Mouse (Mus musculus) forebrain, embryonic 15.5 days (tissue): Measurements from ENCODE around the gene Parp1. TPM values are rescaled to one million over a fixed set of nuclear protein-coding genes. Genes with fewer than 3 reads are reported as not detected.

Experiments used
- ATAC-seq: fragments of 200-750 bp; cut with Nextera tagmentation; replicated peaks from 2 replicates; pipeline ENCODE4 v1.8.0; 2017; ENCODE audit warnings: mild to moderate bottlenecking, moderate TSS enrichment, moderate library complexity
- H3K27ac ChIP-seq: fragments of 300-500 bp; sonication (generic); replicated peaks from 2 replicates; pipeline ENCODE4 v1.5.1; 2015; ENCODE audit warnings: mild to moderate bottlenecking, inconsistent platforms
- H3K27me3 ChIP-seq: fragments of 300-500 bp; sonication (generic); 2 replicates; pipeline ENCODE4 v1.6.1; 2015; ENCODE audit warnings: inconsistent platforms
- H3K36me3 ChIP-seq: fragments of 300-500 bp; sonication (generic); 2 replicates; pipeline ENCODE4 v1.6.1; 2015; ENCODE audit warnings: mild to moderate bottlenecking, inconsistent platforms
- H3K4me1 ChIP-seq: fragments of 300-500 bp; sonication (generic); 2 replicates; pipeline ENCODE4 v1.6.1; 2015; ENCODE audit warnings: inconsistent platforms
- H3K4me2 ChIP-seq: fragments of 300-500 bp; sonication (generic); replicated peaks from 2 replicates; pipeline ENCODE4 v1.6.1; 2015; ENCODE audit warnings: mild to moderate bottlenecking, inconsistent platforms
- H3K4me3 ChIP-seq: fragments of 300-500 bp; sonication (generic); 2 replicates; pipeline ENCODE4 v1.5.1; 2015; ENCODE audit warnings: mild to moderate bottlenecking, inconsistent platforms
- H3K9ac ChIP-seq: fragments of 300-500 bp; sonication (generic); replicated peaks from 2 replicates; pipeline ENCODE4 v1.6.1; 2015; ENCODE audit warnings: mild to moderate bottlenecking, inconsistent platforms
- H3K9me3 ChIP-seq: fragments of 300-500 bp; sonication (generic); 2 replicates; pipeline ENCODE4 v1.6.1; 2016; ENCODE audit warnings: inconsistent platforms
- WGBS: fragments of 180-500 bp; shearing (Covaris S2); methylation state at CpG from one replicate; pipeline ENCODE4 v1.1.7; 2015; ENCODE audit warnings: mixed read lengths; 5-methylcytosine and 5-hydroxymethylcytosine counted together
- polyA plus RNA-seq: library from polyadenylated mRNA; unstranded; fragments of >200 nt; fragmentation: Nextera tagmentation; extraction: Ambion mirVana; gene quantifications from 2 replicates; pipeline ENCODE4 v1.2.1, GENCODE M21; 2015

Parp1 gene
- polyA plus RNA-seq, 1 experiment from 2014 or later, result 144 TPM

GRCm38 (mm10) chr1:180542712-180543371, 25.9 kb upstream of the Parp1 start:
- H3K9ac ChIP-seq, result no peak overlapping the region
- no peak overlapping the region for H3K27ac ChIP-seq
- no peaks in the 10 kb centered on the region for H3K36me3 ChIP-seq
- H3K4me1 ChIP-seq, result peaks cover 21% of the 10 kb centered on the region
- no peak for ATAC-seq
- 89% methylated on average over 3 of the region's 3 CpGs for WGBS
- H3K27me3 ChIP-seq, result no peaks in the 10 kb centered on the region
- no peak overlapping the region for H3K4me3 ChIP-seq
- H3K4me2 ChIP-seq, result no peak overlapping the region
- no peaks in the 10 kb centered on the region for H3K9me3 ChIP-seq

GRCm38 (mm10) chr1:180545918-180546545, 22.7 kb upstream of the Parp1 start:
- no peak overlapping the region for H3K27ac ChIP-seq
- no peak for ATAC-seq
- H3K36me3 ChIP-seq, result no peaks in the 10 kb centered on the region
- no peak overlapping the region for H3K9ac ChIP-seq
- 84% methylated on average over 4 of the region's 4 CpGs for WGBS
- no peak overlapping the region for H3K4me2 ChIP-seq
- H3K27me3 ChIP-seq, result no peaks in the 10 kb centered on the region
- H3K4me1 ChIP-seq, result peaks cover 31% of the 10 kb centered on the region
- no peaks in the 10 kb centered on the region for H3K9me3 ChIP-seq
- H3K4me3 ChIP-seq, result no peak overlapping the region

- Histone ChIP-seq H3K4me2 (peak overlapping the region; percentile 28), H3K27ac (no peak overlapping the region), H3K4me3 (no peak overlapping the region), H3K9ac (0 out of 2 replicates have a peak overlapping the region, but pooled peaks have one; percentile 10), H3K9me3 (no peaks in the 10 kb centered on the region), H3K36me3 (no peaks in the 10 kb centered on the region), H3K4me1 (peaks cover 20% of the 10 kb centered on the region), H3K27me3 (no peaks in the 10 kb centered on the region)
- WGBS, result 48% methylated on average over 13 of the region's 13 CpGs
- no peak for ATAC-seq
These were observed 21.6 kb upstream of the Parp1 start for GRCm38 (mm10) chr1:180546798-180547750.

GRCm38 (mm10) chr1:180547751-180548669, 20.7 kb upstream of the Parp1 start:
- H3K9ac ChIP-seq, result 0 out of 2 replicates have a peak overlapping the region, but pooled peaks have one; percentile 10
- H3K4me3 ChIP-seq, result no peak overlapping the region
- H3K4me1 ChIP-seq, result peaks cover 17% of the 10 kb centered on the region
- 2% methylated on average over 16 of the region's 16 CpGs for WGBS
- no peaks in the 10 kb centered on the region for H3K36me3 ChIP-seq
- no peak overlapping the region for H3K27ac ChIP-seq
- H3K4me2 ChIP-seq, result peak overlapping the region; percentile 28
- no peaks in the 10 kb centered on the region for H3K9me3 ChIP-seq
- ATAC-seq, result peak; percentile 73
- H3K27me3 ChIP-seq, result no peaks in the 10 kb centered on the region

- H3K27me3 ChIP-seq, result no peaks in the 10 kb centered on the region
- H3K36me3 ChIP-seq, result no peaks in the 10 kb centered on the region
- 53% methylated on average over 7 of the region's 7 CpGs for WGBS
- H3K4me1 ChIP-seq, result peaks cover 17% of the 10 kb centered on the region
- no peak overlapping the region for H3K9ac ChIP-seq
- H3K9me3 ChIP-seq, result no peaks in the 10 kb centered on the region
- H3K27ac ChIP-seq, result no peak overlapping the region
- H3K4me2 ChIP-seq, result no peak overlapping the region
- no peak overlapping the region for H3K4me3 ChIP-seq
- no peak for ATAC-seq
These were observed 19.0 kb upstream of the Parp1 start for GRCm38 (mm10) chr1:180549539-180550308.

GRCm38 (mm10) chr1:180550770-180551169, 18.0 kb upstream of the Parp1 start:
- no peak for ATAC-seq
- H3K4me3 ChIP-seq, result no peak overlapping the region
- no peaks in the 10 kb centered on the region for H3K27me3 ChIP-seq
- H3K4me1 ChIP-seq, result peaks cover 17% of the 10 kb centered on the region
- no peak overlapping the region for H3K4me2 ChIP-seq
- no peak overlapping the region for H3K9ac ChIP-seq
- no peaks in the 10 kb centered on the region for H3K9me3 ChIP-seq
- H3K27ac ChIP-seq, result no peak overlapping the region
- H3K36me3 ChIP-seq, result no peaks in the 10 kb centered on the region
- 17% methylated on average over 5 of the region's 5 CpGs for WGBS

GRCm38 (mm10) chr1:180556899-180557298, 11.8 kb upstream of the Parp1 start:
- ATAC-seq, result no peak
- Histone ChIP-seq H3K9ac (no peak overlapping the region), H3K4me1 (no peaks in the 10 kb centered on the region; the same call in 1 of the 2 replicates), H3K9me3 (no peaks in the 10 kb centered on the region), H3K36me3 (no peaks in the 10 kb centered on the region), H3K4me3 (no peak overlapping the region), H3K27ac (no peak overlapping the region), H3K4me2 (no peak overlapping the region), H3K27me3 (no peaks in the 10 kb centered on the region)
- 90% methylated on average over 5 of the region's 5 CpGs for WGBS

GRCm38 (mm10) chr1:180559454-180559853, 9.3 kb upstream of the Parp1 start:
- Histone ChIP-seq H3K4me2 (no peak overlapping the region), H3K9ac (no peak overlapping the region), H3K9me3 (no peaks in the 10 kb centered on the region), H3K36me3 (no peaks in the 10 kb centered on the region), H3K4me1 (no peaks in the 10 kb centered on the region; the same call in 1 of the 2 replicates), H3K27ac (no peak overlapping the region), H3K27me3 (no peaks in the 10 kb centered on the region), H3K4me3 (no peak overlapping the region)
- WGBS, result 39% methylated on average over 8 of the region's 8 CpGs
- no peak for ATAC-seq

GRCm38 (mm10) chr1:180561187-180561586, 7.5 kb upstream of the Parp1 start:
- H3K4me2 ChIP-seq, result no peak overlapping the region
- no peaks in the 10 kb centered on the region for H3K9me3 ChIP-seq
- 45% methylated on average over 3 of the region's 3 CpGs for WGBS
- H3K36me3 ChIP-seq, result no peaks in the 10 kb centered on the region
- ATAC-seq, result no peak
- H3K4me3 ChIP-seq, result no peak overlapping the region
- no peak overlapping the region for H3K9ac ChIP-seq
- H3K27me3 ChIP-seq, result no peaks in the 10 kb centered on the region
- no peaks in the 10 kb centered on the region; the same call in 1 of the 2 replicates for H3K4me1 ChIP-seq
- no peak overlapping the region for H3K27ac ChIP-seq

GRCm38 (mm10) chr1:180564885-180565284, 3.8 kb upstream of the Parp1 start:
- no peaks in the 10 kb centered on the region for H3K9me3 ChIP-seq
- H3K4me3 ChIP-seq, result no peak overlapping the region
- H3K4me1 ChIP-seq, result peaks cover 6% of the 10 kb centered on the region
- 78% methylated on average over 5 of the region's 5 CpGs for WGBS
- H3K9ac ChIP-seq, result no peak overlapping the region
- H3K4me2 ChIP-seq, result no peak overlapping the region
- no peaks in the 10 kb centered on the region for H3K36me3 ChIP-seq
- H3K27ac ChIP-seq, result no peak overlapping the region
- ATAC-seq, result no peak
- no peaks in the 10 kb centered on the region for H3K27me3 ChIP-seq

- Histone ChIP-seq H3K4me2 (no peak overlapping the region), H3K27ac (no peak overlapping the region), H3K4me1 (peaks cover 33% of the 10 kb centered on the region), H3K9ac (no peak overlapping the region), H3K36me3 (no peaks in the 10 kb centered on the region), H3K4me3 (no peak overlapping the region), H3K27me3 (no peaks in the 10 kb centered on the region), H3K9me3 (no peaks in the 10 kb centered on the region)
- ATAC-seq, result no peak
- WGBS, result 74% methylated on average over 4 of the region's 4 CpGs
These were observed 963 bp upstream of the Parp1 start for GRCm38 (mm10) chr1:180567761-180568160.
